In the genomic region with DNA sequence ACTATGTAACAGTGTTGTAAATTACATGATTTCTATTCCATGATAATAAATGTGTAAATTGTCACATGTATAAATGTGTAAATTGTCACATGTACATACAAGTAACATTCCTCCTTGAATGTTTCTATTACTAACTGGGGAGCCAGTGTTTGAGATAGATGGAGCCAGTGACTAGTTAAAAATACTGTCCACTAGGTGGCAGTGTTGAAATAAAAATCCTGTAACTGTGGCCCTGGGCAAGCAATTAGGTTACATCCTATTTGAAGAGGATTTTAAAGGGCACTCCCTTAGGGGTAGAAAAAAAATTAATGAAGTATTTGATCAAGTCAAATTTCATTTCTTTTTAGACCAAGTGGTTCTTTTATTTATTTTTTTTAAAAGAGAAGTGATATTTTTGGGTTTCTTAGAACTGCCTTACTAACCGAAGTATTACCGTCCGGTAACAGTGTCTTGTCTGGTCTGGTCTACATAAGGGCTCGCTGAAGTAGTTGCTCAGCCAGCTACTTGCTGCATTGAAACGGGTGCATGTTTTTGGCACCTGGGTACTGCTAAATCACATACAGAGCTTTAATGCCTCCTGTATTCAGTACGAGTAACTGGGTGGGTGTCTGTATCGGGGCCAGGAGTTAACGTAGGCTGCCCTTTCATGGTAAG, we compare ENCODE assay signal across 8 mouse cellular contexts. TPM values are rescaled to one million over a fixed set of nuclear protein-coding genes. Genes with fewer than 3 reads are reported as not detected.
DNase-seq lines count a peak whose midpoint lies in the region; ATAC-seq lines count a peak whose summit lies in the region.

No protein-coding gene starts in this region.

- no peaks in the 10 kb centered on the region for H3K27me3 ChIP-seq in heart, embryonic 12.5 days (replicated peaks)
- no peaks in the 10 kb centered on the region for H3K27me3 ChIP-seq in hindbrain, embryonic 13.5 days
- H3K27me3 ChIP-seq in midbrain, embryonic 16.5 days (ENCODE audit: control insufficient read depth, insufficient read depth, low read depth, low read length): no peaks in the 10 kb centered on the region

- peaks cover 18% of the 10 kb centered on the region for H3K36me3 ChIP-seq in heart, embryonic 12.5 days
- H3K36me3 ChIP-seq in hindbrain, embryonic 13.5 days: peaks cover 14% of the 10 kb centered on the region
- peaks cover 7% of the 10 kb centered on the region for H3K36me3 ChIP-seq in midbrain, embryonic 16.5 days (ENCODE audit: control insufficient read depth, insufficient read depth, low read length)

- WGBS in heart, embryonic 12.5 days: 89% methylated on average over 8 of the region's 8 CpGs
- WGBS in hindbrain, embryonic 13.5 days: 89% methylated on average over 8 of the region's 8 CpGs
- WGBS in midbrain, embryonic 16.5 days: 87% methylated on average over 8 of the region's 8 CpGs

- no peaks in the 10 kb centered on the region for H3K4me1 ChIP-seq in heart, embryonic 12.5 days (replicated peaks)
- H3K4me1 ChIP-seq in hindbrain, embryonic 13.5 days (replicated peaks): no peaks in the 10 kb centered on the region
- no peaks in the 10 kb centered on the region for H3K4me1 ChIP-seq in midbrain, embryonic 16.5 days (ENCODE audit: control insufficient read depth, insufficient read depth, low read length)

- no peak overlapping the region for H3K9ac ChIP-seq in heart, embryonic 12.5 days
- no peak overlapping the region for H3K9ac ChIP-seq in hindbrain, embryonic 13.5 days
- H3K9ac ChIP-seq in midbrain, embryonic 16.5 days (ENCODE audit: low read depth, low read length): no peak overlapping the region

- peak; percentile 34 to 61 for DNase-seq in heart, postnatal 10 days
- peak; percentile 9 to 13 for DNase-seq in B cell, adult 2 months
- peak; percentile 73 for DNase-seq in brain, adult 2 months (ENCODE audit: low read depth, low spot score)
- no peak for DNase-seq in gastrocnemius, postnatal 14 days
- DNase-seq in natural killer cell, adult 2 months (ENCODE audit: low spot score in 2 of 2): no peak

- H3K4me2 ChIP-seq in heart, embryonic 12.5 days: no peak overlapping the region
- H3K4me2 ChIP-seq in hindbrain, embryonic 13.5 days: no peak overlapping the region
- H3K4me2 ChIP-seq in midbrain, embryonic 16.5 days (ENCODE audit: low read length): no peak overlapping the region

- peaks cover 8% of the 10 kb centered on the region for H3K9me3 ChIP-seq in heart, embryonic 12.5 days (replicated peaks)
- no peaks in the 10 kb centered on the region for H3K9me3 ChIP-seq in hindbrain, embryonic 13.5 days
- H3K9me3 ChIP-seq in midbrain, embryonic 16.5 days (replicated peaks; ENCODE audit: control insufficient read depth, low read length, poor library complexity, severe bottlenecking): 0 out of 2 replicates have a peak, but pooled peaks cover 2% of the 10 kb centered on the region

- no peak for ATAC-seq in heart, embryonic 12.5 days (ENCODE audit: insufficient number of reproducible peaks, low FRiP score)
- ATAC-seq in hindbrain, embryonic 13.5 days (ENCODE audit: low FRiP score): peak; percentile 78; the same call in 1 of the 2 replicates
- ATAC-seq in midbrain, embryonic 16.5 days: peak; percentile 84

- no peak overlapping the region for H3K4me3 ChIP-seq in heart, embryonic 12.5 days
- no peak overlapping the region for H3K4me3 ChIP-seq in hindbrain, embryonic 13.5 days
- H3K4me3 ChIP-seq in midbrain, embryonic 16.5 days (ENCODE audit: low read depth, low read length): no peak overlapping the region

- no peak overlapping the region for H3K27ac ChIP-seq in heart, embryonic 12.5 days (ENCODE audit: poor library complexity, severe bottlenecking)
- no peak overlapping the region for H3K27ac ChIP-seq in hindbrain, embryonic 13.5 days
- no peak overlapping the region for H3K27ac ChIP-seq in midbrain, embryonic 16.5 days (ENCODE audit: low read length)

- intact Hi-C loops in heart, postnatal 10 days (cut with DNase I): no loop called here
- intact Hi-C loops in gastrocnemius, postnatal 14 days (cut with DNase I; ENCODE audit: low total_unique reads): no loop called here

RNA-seq across cellular contexts. Expression of a gene that starts 41.6 kb away (rescaled TPM):
- total RNA-seq in heart, postnatal 10 days (2021): 1 to 10 TPM; 4.9 to 7.5 TPM
- polyA plus RNA-seq in heart, embryonic 12.5 days (2016; fragmentation: Nextera tagmentation; extraction: Ambion mirVana): 12.8 and 13.1 TPM in 2 replicates
- polyA plus RNA-seq in hindbrain, embryonic 13.5 days (2015; fragmentation: Nextera tagmentation; extraction: Ambion mirVana): 16.3 and 16.9 TPM in 2 replicates
- 20.6 and 21.3 TPM in 2 replicates for polyA plus RNA-seq in midbrain, embryonic 16.5 days (2015; fragmentation: Nextera tagmentation; extraction: Ambion mirVana)
- total RNA-seq in gastrocnemius, postnatal 14 days (2021): 1 to 10 TPM; 5.2 to 5.5 TPM

Comparison
In these comparisons a context has a peak if more than half of its experiments do, and no peak if none do; other contexts are left out.
1. DNase-seq: peak in heart, postnatal 10 days (2 of 2), B cell, adult 2 months (2 of 2) and brain, adult 2 months (single experiment); none in gastrocnemius, postnatal 14 days (single experiment) and natural killer cell, adult 2 months (0 of 2).